Mouse (Mus musculus): ENCODE measurements around the gene H2al1i. TPM values are rescaled to one million over a fixed set of nuclear protein-coding genes. Genes with fewer than 3 reads are reported as not detected.
"Not testable (repeated sequence)": the region's sequence is repeated elsewhere in the genome, so short reads cannot be mapped to it uniquely, and the experiment has no call there.

Gene H2al1i
- total and polyA plus RNA-seq, 2 experiments from 2014 or later, result not detected

- not testable (repeated sequence) for H3K4me1 ChIP-seq (ENCODE audit: insufficient read depth, low read length); H3K4me2 ChIP-seq (ENCODE audit: low read depth, low read length); ATAC-seq; DNase-seq (ENCODE audit: low spot score); H3K4me3 ChIP-seq (ENCODE audit: low read length); H3K27me3 ChIP-seq (ENCODE audit: insufficient read depth, low read length); H3K36me3 ChIP-seq (ENCODE audit: insufficient read depth, low read length); H3K9me3 ChIP-seq (ENCODE audit: low read length); H3K9ac ChIP-seq (replicated peaks; ENCODE audit: low read length); H3K27ac ChIP-seq
- no CpG with 5 or more reads among the region's 6 CpGs for WGBS
These were observed 9.6 kb upstream of the H2al1i start, which contains the start of gene H2al1f for GRCm38 (mm10) chrX:11314858-11315257. TSS of gene H2al1f (plus strand) at chrX:11315158.

- H3K4me2 ChIP-seq (ENCODE audit: low read depth, low read length); H3K9ac ChIP-seq (replicated peaks; ENCODE audit: low read length); ATAC-seq; H3K36me3 ChIP-seq (ENCODE audit: insufficient read depth, low read length); H3K27ac ChIP-seq; H3K9me3 ChIP-seq (ENCODE audit: low read length); H3K4me3 ChIP-seq (ENCODE audit: low read length); H3K27me3 ChIP-seq (ENCODE audit: insufficient read depth, low read length); H3K4me1 ChIP-seq (ENCODE audit: insufficient read depth, low read length); DNase-seq (ENCODE audit: low spot score): not testable (repeated sequence)
- no CpG with 5 or more reads among the region's 3 CpGs for whole genome bisulfite sequencing
These were observed 6.5 kb upstream of the H2al1i start, which contains the start of gene H2al1g for GRCm38 (mm10) chrX:11317956-11318355. TSS of gene H2al1g (plus strand) at chrX:11318256.

- DNase-seq (ENCODE audit: low spot score); H3K9me3 ChIP-seq (ENCODE audit: low read length); H3K4me1 ChIP-seq (ENCODE audit: insufficient read depth, low read length); H3K4me2 ChIP-seq (ENCODE audit: low read depth, low read length); H3K27me3 ChIP-seq (ENCODE audit: insufficient read depth, low read length); H3K9ac ChIP-seq (replicated peaks; ENCODE audit: low read length); H3K27ac ChIP-seq; ATAC-seq; H3K36me3 ChIP-seq (ENCODE audit: insufficient read depth, low read length); H3K4me3 ChIP-seq (ENCODE audit: low read length): not testable (repeated sequence)
- no CpG with 5 or more reads among the region's 6 CpGs for WGBS
These were observed 3.3 kb upstream of the H2al1i start, which contains the start of gene H2al1h for GRCm38 (mm10) chrX:11321192-11321591. TSS of gene H2al1h (plus strand) at chrX:11321492.

- not testable (repeated sequence) for H3K4me1 ChIP-seq (ENCODE audit: insufficient read depth, low read length); H3K36me3 ChIP-seq (ENCODE audit: insufficient read depth, low read length); H3K9ac ChIP-seq (replicated peaks; ENCODE audit: low read length); H3K27ac ChIP-seq; H3K4me2 ChIP-seq (ENCODE audit: low read depth, low read length); H3K9me3 ChIP-seq (ENCODE audit: low read length); H3K27me3 ChIP-seq (ENCODE audit: insufficient read depth, low read length); H3K4me3 ChIP-seq (ENCODE audit: low read length); ATAC-seq; DNase-seq (ENCODE audit: low spot score)
- WGBS, result 88% methylated on average over 2 of the region's 2 CpGs
These were observed 3.1 kb downstream of the H2al1i start, which contains the start of gene H2al1j for GRCm38 (mm10) chrX:11327522-11327921. TSS of gene H2al1j (plus strand) at chrX:11327822.

GRCm38 (mm10) chrX:11345762-11346161, 21.3 kb downstream of the H2al1i start:
- TF ChIP-seq CTCF (IDR thresholded peaks at IDR 0.05; ENCODE audit: low read depth), result no peak
- H3K4me2 ChIP-seq (ENCODE audit: low read depth, low read length), result no peak overlapping the region
- no peak overlapping the region for H3K27ac ChIP-seq
- no peak overlapping the region for H3K9ac ChIP-seq (replicated peaks; ENCODE audit: low read length)
- no peak overlapping the region for H3K4me3 ChIP-seq (ENCODE audit: low read length)
- DNase-seq (ENCODE audit: low spot score) (peak; percentile 6), ATAC-seq (no peak)
- H3K36me3 ChIP-seq (ENCODE audit: insufficient read depth, low read length), result no peaks in the 10 kb centered on the region
- 60% methylated on average over 9 of the region's 9 CpGs for WGBS
- H3K4me1 ChIP-seq (ENCODE audit: insufficient read depth, low read length), result no peaks in the 10 kb centered on the region
- H3K9me3 ChIP-seq (ENCODE audit: low read length), result no peaks in the 10 kb centered on the region
- H3K27me3 ChIP-seq (ENCODE audit: insufficient read depth, low read length), result no peaks in the 10 kb centered on the region

GRCm38 (mm10) chrX:11346756-11347155, 22.3 kb downstream of the H2al1i start:
- H3K4me2 ChIP-seq (ENCODE audit: low read depth, low read length), result no peak overlapping the region
- H3K27me3 ChIP-seq (ENCODE audit: insufficient read depth, low read length), result no peaks in the 10 kb centered on the region
- ATAC-seq (no peak), DNase-seq (ENCODE audit: low spot score) (no peak)
- no peak overlapping the region for H3K27ac ChIP-seq
- no peaks in the 10 kb centered on the region for H3K4me1 ChIP-seq (ENCODE audit: insufficient read depth, low read length)
- TF ChIP-seq CTCF (IDR thresholded peaks at IDR 0.05; ENCODE audit: low read depth), result no peak
- no peak overlapping the region for H3K4me3 ChIP-seq (ENCODE audit: low read length)
- no peaks in the 10 kb centered on the region for H3K36me3 ChIP-seq (ENCODE audit: insufficient read depth, low read length)
- no peaks in the 10 kb centered on the region for H3K9me3 ChIP-seq (ENCODE audit: low read length)
- WGBS, result 78% methylated on average over 3 of the region's 3 CpGs
- H3K9ac ChIP-seq (replicated peaks; ENCODE audit: low read length), result no peak overlapping the region

GRCm38 (mm10) chrX:11360823-11361222, 36.4 kb downstream of the H2al1i start:
- Histone ChIP-seq H3K4me3 (ENCODE audit: low read length) (no peak overlapping the region), H3K9ac (replicated peaks; ENCODE audit: low read length) (no peak overlapping the region), H3K27me3 (ENCODE audit: insufficient read depth, low read length) (no peaks in the 10 kb centered on the region), H3K4me2 (ENCODE audit: low read depth, low read length) (no peak overlapping the region), H3K9me3 (ENCODE audit: low read length) (no peaks in the 10 kb centered on the region), H3K27ac (no peak overlapping the region), H3K4me1 (ENCODE audit: insufficient read depth, low read length) (no peaks in the 10 kb centered on the region), H3K36me3 (ENCODE audit: insufficient read depth, low read length) (no peaks in the 10 kb centered on the region)
- DNase-seq (ENCODE audit: low spot score) (no peak), ATAC-seq (no peak)
- 78% methylated on average over 6 of the region's 6 CpGs for WGBS
- TF ChIP-seq CTCF (IDR thresholded peaks at IDR 0.05; ENCODE audit: low read depth), result no peak
